Mouse (Mus musculus) heart, embryonic 14.5 days (tissue): ENCODE measurements at regions not wholly inside any gene's neighbourhood (a gene's known extent, or its start where the extent isn't known, plus 50 kb on each side); places are given as distances from the start of the nearest gene placed in this dataset.

Experiments used
- ATAC-seq: fragments of 200-750 bp; cut with Nextera tagmentation; 2 replicates; pipeline ENCODE4 v1.8.0; 2017; ENCODE audit warnings: low read depth, moderate TSS enrichment; ENCODE audit not compliant: insufficient number of reproducible peaks, insufficient read depth, low FRiP score
- H3K27ac ChIP-seq, 2 experiments: fragments of 200-500 bp in 1 of 2; fragments of 300-500 bp in 1 of 2; sonication (generic) in 1 of 2; replicated peaks in 1 of 2; 2 replicates each; pipeline ENCODE4 v1.5.1; 2012 to 2014; ENCODE audit warnings: low read depth in 2 of 2, low read length in 2 of 2, control low read depth in 1 of 2, mild to moderate bottlenecking in 1 of 2, mixed read lengths in 1 of 2; ENCODE audit not compliant: control insufficient read depth in 1 of 2, insufficient read depth in 1 of 2
- H3K27me3 ChIP-seq: fragments of 300-500 bp; sonication (generic); 2 replicates; pipeline ENCODE4 v1.6.1; 2014; ENCODE audit warnings: mild to moderate bottlenecking, low read length, control low read depth; ENCODE audit not compliant: control insufficient read depth, insufficient read depth
- H3K36me3 ChIP-seq: fragments of 300-500 bp; sonication (generic); 2 replicates; pipeline ENCODE4 v1.6.1; 2014; ENCODE audit warnings: mild to moderate bottlenecking, control low read depth, low read length, mixed read lengths; ENCODE audit not compliant: control insufficient read depth, insufficient read depth
- H3K4me1 ChIP-seq, 2 experiments: fragments of 200-500 bp in 1 of 2; fragments of 300-500 bp in 1 of 2; sonication (generic) in 1 of 2; 2 replicates each; pipeline ENCODE4 v1.6.1; 2012 to 2014; ENCODE audit warnings: low read length in 2 of 2, control low read depth in 1 of 2, mixed read lengths in 1 of 2; ENCODE audit not compliant: control insufficient read depth in 2 of 2, insufficient read depth in 2 of 2
- H3K4me2 ChIP-seq: fragments of 300-500 bp; sonication (generic); 2 replicates; pipeline ENCODE4 v1.6.1; 2014; ENCODE audit warnings: mild to moderate bottlenecking, low read length
- H3K4me3 ChIP-seq, 2 experiments: fragments of 200-500 bp in 1 of 2; fragments of 300-500 bp in 1 of 2; sonication (generic) in 1 of 2; 2 replicates each; pipeline ENCODE4 v1.5.1; 2012 to 2014; ENCODE audit warnings: low read length in 2 of 2, mild to moderate bottlenecking in 2 of 2, control low read depth in 1 of 2, low read depth in 1 of 2, moderate library complexity in 1 of 2; ENCODE audit not compliant: control insufficient read depth in 1 of 2, insufficient read depth in 1 of 2
- H3K9ac ChIP-seq: fragments of 300-500 bp; sonication (generic); 2 replicates; pipeline ENCODE4 v1.6.1; 2014; ENCODE audit warnings: mild to moderate bottlenecking, low read length
- H3K9me3 ChIP-seq: fragments of 300-500 bp; sonication (generic); 2 replicates; pipeline ENCODE4 v1.6.1; 2016; ENCODE audit warnings: low read length, control low read depth; ENCODE audit not compliant: control insufficient read depth
- WGBS: fragments of 180-500 bp; shearing (Covaris S2); extraction: QIAGEN DNeasy Blood & Tissue Kit; methylation state at CpG from one replicate; pipeline ENCODE4 v1.1.7; 2014; 5-methylcytosine and 5-hydroxymethylcytosine counted together

GRCm38 (mm10) chr7:133286836-133287235, 162.7 kb upstream of the Ctbp2 start:
- no peak for ATAC-seq
- no peak overlapping the region for H3K4me2 ChIP-seq
- no peaks in the 10 kb centered on the region for H3K36me3 ChIP-seq
- WGBS, result 87% methylated on average over 7 of the region's 7 CpGs
- H3K27ac ChIP-seq, result no peak overlapping the region
- H3K9ac ChIP-seq, result no peak overlapping the region
- H3K27me3 ChIP-seq, result no peaks in the 10 kb centered on the region
- H3K4me1 ChIP-seq, result no peaks in the 10 kb centered on the region
- H3K4me3 ChIP-seq, result no peak overlapping the region
- H3K9me3 ChIP-seq, result no peaks in the 10 kb centered on the region

DNA sequence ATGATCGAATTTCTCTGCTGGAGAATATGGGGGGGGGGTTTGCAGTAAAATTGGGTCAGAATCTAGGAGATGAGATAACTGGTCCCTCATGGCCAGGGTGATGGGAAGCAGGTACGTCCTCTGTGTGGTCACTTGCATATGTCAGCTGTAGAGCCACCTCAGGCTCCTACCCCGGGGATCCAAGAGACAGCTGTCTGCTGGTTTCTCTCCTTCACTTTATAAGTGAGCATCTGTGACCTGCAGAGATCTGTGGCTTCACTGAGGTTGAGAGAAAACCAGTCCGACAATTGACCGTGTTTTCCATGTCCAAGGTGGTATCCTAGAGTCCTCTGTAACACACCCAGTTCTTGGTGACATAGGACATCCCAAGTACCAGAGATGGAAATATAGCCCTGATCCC, 162.1 kb upstream of the Ctbp2 start:
- Histone ChIP-seq H3K4me3 (no peak overlapping the region), H3K27me3 (no peaks in the 10 kb centered on the region), H3K9me3 (no peaks in the 10 kb centered on the region), H3K4me2 (no peak overlapping the region), H3K27ac (no peak overlapping the region), H3K36me3 (no peaks in the 10 kb centered on the region), H3K4me1 (no peaks in the 10 kb centered on the region), H3K9ac (no peak overlapping the region)
- no peak for ATAC-seq
- WGBS, result 74% methylated on average over 5 of the region's 5 CpGs

GRCm38 (mm10) chr7:133262161-133262560, 138.0 kb upstream of the Ctbp2 start:
- Histone ChIP-seq H3K27ac (no peak overlapping the region), H3K36me3 (no peaks in the 10 kb centered on the region), H3K9ac (no peak overlapping the region), H3K4me3 (no peak overlapping the region), H3K27me3 (peaks cover 68% of the 10 kb centered on the region), H3K9me3 (no peaks in the 10 kb centered on the region), H3K4me1 (no peaks in the 10 kb centered on the region; a peak in 1 of 4 replicates), H3K4me2 (no peak overlapping the region)
- WGBS, result 70% methylated on average over 5 of the region's 5 CpGs
- no peak for ATAC-seq

GRCm38 (mm10) chr7:133259143-133259542, 135.0 kb upstream of the Ctbp2 start:
- Histone ChIP-seq H3K9ac (no peak overlapping the region), H3K27me3 (peaks cover 70% of the 10 kb centered on the region), H3K9me3 (no peaks in the 10 kb centered on the region), H3K4me1 (no peaks in the 10 kb centered on the region; a peak in 1 of 4 replicates), H3K4me2 (no peak overlapping the region), H3K27ac (no peak overlapping the region), H3K4me3 (no peak overlapping the region), H3K36me3 (no peaks in the 10 kb centered on the region)
- 35% methylated on average over 7 of the region's 7 CpGs for WGBS
- ATAC-seq, result 0 out of 2 replicates have a peak, but pooled peaks have one; percentile 21

- Histone ChIP-seq H3K4me3 (no peak overlapping the region), H3K4me2 (no peak overlapping the region), H3K9ac (no peak overlapping the region), H3K4me1 (no peaks in the 10 kb centered on the region), H3K9me3 (no peaks in the 10 kb centered on the region), H3K27ac (no peak overlapping the region), H3K27me3 (peaks cover 64% of the 10 kb centered on the region), H3K36me3 (no peaks in the 10 kb centered on the region)
- no peak for ATAC-seq
- WGBS, result 64% methylated on average over 5 of the region's 5 CpGs
Observed at GRCm38 (mm10) chr7:133256831-133257230, 132.7 kb upstream of the Ctbp2 start.

DNA sequence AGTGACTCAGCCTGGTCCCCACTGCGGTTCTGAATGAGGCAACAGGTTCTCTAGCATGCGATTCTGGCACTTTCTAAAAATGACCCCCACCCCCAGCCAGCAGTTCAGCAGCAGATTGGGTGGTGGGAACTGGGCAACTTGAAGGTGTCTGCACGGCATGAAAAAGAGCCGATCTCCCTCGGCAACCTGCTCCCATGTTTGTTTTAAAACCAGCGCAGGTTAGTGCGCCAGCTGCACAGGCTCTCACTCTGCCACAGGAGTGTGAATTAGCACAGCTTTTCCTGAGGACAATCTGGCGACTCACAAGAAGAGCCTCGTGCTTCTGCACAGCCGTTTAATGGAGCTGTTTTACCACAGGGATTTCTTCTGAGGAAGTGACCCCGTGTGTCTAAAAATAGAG, 120.4 kb upstream of the Ctbp2 start:
- Histone ChIP-seq H3K27me3 (peaks cover 19% of the 10 kb centered on the region; the same call in 1 of the 2 replicates), H3K4me3 (no peak overlapping the region), H3K27ac (no peak overlapping the region), H3K9ac (peak overlapping the region; percentile 41; the same call in 1 of the 2 replicates), H3K4me2 (no peak overlapping the region), H3K9me3 (no peaks in the 10 kb centered on the region), H3K4me1 (no peaks in the 10 kb centered on the region), H3K36me3 (no peaks in the 10 kb centered on the region)
- no peak for ATAC-seq
- 49% methylated on average over 11 of the region's 11 CpGs for WGBS

DNA sequence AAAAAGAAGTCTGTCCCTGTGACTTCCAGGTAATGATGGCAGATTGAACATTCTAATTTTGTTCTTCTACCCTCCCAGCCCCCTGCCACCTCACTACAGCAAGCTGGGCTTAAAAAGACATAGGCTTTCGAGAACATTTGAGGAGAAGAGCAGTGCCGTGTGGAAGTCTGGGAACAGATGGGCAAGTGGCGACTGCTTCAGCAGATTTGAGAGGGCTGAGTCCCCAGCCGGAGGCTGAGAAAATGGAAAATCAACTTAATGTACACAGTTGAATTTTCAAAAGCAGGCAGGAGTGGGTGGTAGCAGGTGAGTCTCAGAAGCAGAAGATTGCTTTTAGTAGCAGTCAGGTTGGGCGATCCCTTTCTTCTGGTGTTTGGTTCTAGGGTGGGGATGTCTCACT, 110.2 kb upstream of the Ctbp2 start:
- H3K9ac ChIP-seq, result no peak overlapping the region
- no peak overlapping the region for H3K4me3 ChIP-seq
- no peaks in the 10 kb centered on the region for H3K4me1 ChIP-seq
- peaks cover 2% of the 10 kb centered on the region; the same call in 1 of the 2 replicates for H3K27me3 ChIP-seq
- no peak overlapping the region for H3K27ac ChIP-seq
- no peaks in the 10 kb centered on the region for H3K9me3 ChIP-seq
- H3K36me3 ChIP-seq, result no peaks in the 10 kb centered on the region
- H3K4me2 ChIP-seq, result no peak overlapping the region
- ATAC-seq, result no peak
- 77% methylated on average over 5 of the region's 5 CpGs for WGBS

DNA sequence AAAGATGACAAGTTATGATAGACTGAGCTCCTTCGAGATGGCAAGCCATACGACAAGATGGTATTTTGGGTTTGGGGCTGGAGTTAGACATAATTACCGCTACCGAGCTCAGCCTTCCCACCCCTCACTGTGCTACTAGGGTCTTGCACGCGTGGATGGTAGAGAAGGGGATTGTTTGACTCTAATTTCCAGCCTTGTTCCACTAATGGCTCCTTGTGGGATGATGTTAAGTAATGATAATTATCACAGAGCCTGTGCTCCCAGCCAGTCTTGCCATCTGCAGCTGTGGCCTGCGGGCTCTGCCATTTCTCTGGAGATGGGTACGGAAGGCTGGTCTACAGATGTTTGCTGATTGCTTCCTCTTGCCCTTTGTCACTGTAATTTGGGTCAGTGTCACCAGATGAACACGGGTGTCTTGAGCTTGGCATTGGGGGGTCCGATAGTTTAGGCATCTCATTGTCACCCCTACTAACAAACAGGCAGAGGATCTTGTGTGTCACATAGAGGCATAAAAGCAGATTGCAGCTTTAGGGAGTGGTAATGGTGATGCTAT, 108.8 kb upstream of the Ctbp2 start:
- no peaks in the 10 kb centered on the region for H3K9me3 ChIP-seq

More for the DNA sequence above, 108.8 kb upstream of the Ctbp2 start:
- Histone ChIP-seq H3K27ac (no peak overlapping the region), H3K4me1 (no peaks in the 10 kb centered on the region), H3K36me3 (no peaks in the 10 kb centered on the region), H3K4me2 (no peak overlapping the region), H3K27me3 (peaks cover 2% of the 10 kb centered on the region; the same call in 1 of the 2 replicates), H3K4me3 (no peak overlapping the region), H3K9ac (no peak overlapping the region)
- 84% methylated on average over 10 of the region's 10 CpGs for WGBS
- ATAC-seq, result no peak
